Mouse (Mus musculus): Measurements from ENCODE around the gene Nap1l1. TPM values are rescaled to one million over a fixed set of nuclear protein-coding genes. Genes with fewer than 3 reads are reported as not detected.

Nap1l1 gene
- polyA plus RNA-seq, 1 experiment from 2014 or later = 140 TPM

DNA sequence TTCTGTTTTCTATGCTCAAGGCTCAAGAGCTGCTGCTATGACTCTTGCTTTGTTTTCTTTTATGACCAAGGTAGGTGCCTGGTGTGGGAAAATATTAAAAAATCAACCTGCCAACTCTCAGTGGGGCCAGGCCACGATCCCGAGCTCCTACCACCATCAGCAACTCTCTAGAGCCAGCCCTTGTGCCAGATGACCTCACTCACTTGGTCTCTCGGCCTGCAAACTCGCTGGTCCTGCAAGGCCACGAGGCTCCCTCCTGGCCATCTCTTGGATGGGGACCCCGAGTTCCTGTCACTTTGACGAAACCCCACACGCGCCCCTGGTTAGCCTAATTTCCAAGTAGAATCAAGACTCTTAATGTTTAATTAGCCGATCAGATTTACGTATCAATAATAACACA lies 20.6 kb upstream of the Nap1l1 start:
- Histone ChIP-seq H3K27ac (ENCODE audit: low read length) (no peak overlapping the region), H3K9ac (ENCODE audit: low read depth, low read length) (no peak overlapping the region), H3K27me3 (replicated peaks; ENCODE audit: control insufficient read depth, insufficient read depth, low read length) (peaks cover 4% of the 10 kb centered on the region; the same call in 1 of the 2 replicates), H3K4me3 (ENCODE audit: low read length) (no peak overlapping the region), H3K4me2 (ENCODE audit: low read depth, low read length) (no peak overlapping the region), H3K36me3 (ENCODE audit: control insufficient read depth, insufficient read depth, low read length) (no peaks in the 10 kb centered on the region), H3K9me3 (ENCODE audit: control insufficient read depth, low read length) (no peaks in the 10 kb centered on the region), H3K4me1 (ENCODE audit: control insufficient read depth, insufficient read depth, low read length) (no peaks in the 10 kb centered on the region)
- ATAC-seq = no peak
- 87% methylated on average over 11 of the region's 11 CpGs for WGBS

DNA sequence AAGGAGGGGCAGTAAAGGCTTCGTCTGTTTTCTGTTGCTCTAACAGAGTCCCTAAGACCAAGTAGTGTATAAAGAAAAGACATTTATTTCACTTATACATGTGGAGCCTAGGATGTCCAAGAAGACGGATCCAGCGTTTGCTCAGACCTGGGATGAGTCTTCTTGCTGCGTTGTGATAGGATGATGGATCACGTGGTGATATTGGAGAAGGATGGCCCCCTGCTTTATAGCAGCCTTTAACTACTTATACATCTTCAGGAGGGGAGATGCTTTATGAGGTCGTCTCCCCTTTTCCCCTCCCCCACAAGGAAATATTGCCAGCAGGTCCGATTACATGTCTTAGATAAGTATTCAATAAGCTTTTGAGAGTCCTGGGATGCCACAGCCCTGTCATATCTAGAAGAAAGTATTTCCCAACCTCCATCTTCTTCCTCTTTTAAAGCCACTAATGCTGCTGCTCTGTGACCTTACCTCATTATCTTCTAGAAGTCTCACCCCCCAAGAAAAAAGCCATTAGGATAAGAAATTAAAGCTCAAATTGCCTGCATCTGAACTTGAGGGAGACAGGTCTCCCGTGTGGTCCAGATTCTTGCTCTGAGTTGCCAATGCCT lies 18.2 kb upstream of the Nap1l1 start:
- no peak overlapping the region for H3K27ac ChIP-seq (ENCODE audit: low read length)
- 67% methylated on average over 8 of the region's 8 CpGs for WGBS
- H3K4me1 ChIP-seq (ENCODE audit: control insufficient read depth, insufficient read depth, low read length) = no peaks in the 10 kb centered on the region
- no peak overlapping the region for H3K9ac ChIP-seq (ENCODE audit: low read depth, low read length)
- H3K27me3 ChIP-seq (replicated peaks; ENCODE audit: control insufficient read depth, insufficient read depth, low read length) = peaks cover 4% of the 10 kb centered on the region; the same call in 1 of the 2 replicates
- no peak for ATAC-seq
- H3K9me3 ChIP-seq (ENCODE audit: control insufficient read depth, low read length) = no peaks in the 10 kb centered on the region
- no peak overlapping the region for H3K4me2 ChIP-seq (ENCODE audit: low read depth, low read length)
- H3K4me3 ChIP-seq (ENCODE audit: low read length) = no peak overlapping the region
- no peaks in the 10 kb centered on the region for H3K36me3 ChIP-seq (ENCODE audit: control insufficient read depth, insufficient read depth, low read length)

DNA sequence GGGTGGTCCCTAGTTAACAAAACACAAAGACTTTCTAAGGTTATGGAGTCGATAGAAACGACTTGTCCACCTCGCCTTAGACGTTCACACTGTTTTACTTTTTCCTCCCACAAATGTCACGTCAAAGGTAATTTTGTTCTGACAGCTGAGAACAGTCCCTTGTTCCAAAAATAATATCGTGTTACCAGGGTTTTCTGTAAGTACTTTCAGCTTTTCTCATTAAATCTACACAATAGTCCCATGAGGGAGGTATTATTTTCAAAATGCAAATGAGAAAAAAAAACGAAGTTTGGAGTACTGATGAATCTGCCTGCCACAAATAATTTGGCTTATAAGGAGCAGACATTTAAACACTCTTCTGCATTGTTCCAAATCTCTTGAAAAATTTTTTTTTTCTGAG lies 14.9 kb upstream of the Nap1l1 start:
- Histone ChIP-seq H3K4me3 (ENCODE audit: low read length) (no peak overlapping the region), H3K27ac (ENCODE audit: low read length) (no peak overlapping the region), H3K36me3 (ENCODE audit: control insufficient read depth, insufficient read depth, low read length) (no peaks in the 10 kb centered on the region), H3K9me3 (ENCODE audit: control insufficient read depth, low read length) (no peaks in the 10 kb centered on the region), H3K27me3 (replicated peaks; ENCODE audit: control insufficient read depth, insufficient read depth, low read length) (peaks cover 4% of the 10 kb centered on the region; the same call in 1 of the 2 replicates), H3K9ac (ENCODE audit: low read depth, low read length) (no peak overlapping the region), H3K4me1 (ENCODE audit: control insufficient read depth, insufficient read depth, low read length) (no peaks in the 10 kb centered on the region), H3K4me2 (ENCODE audit: low read depth, low read length) (no peak overlapping the region)
- WGBS = 76% methylated on average over 7 of the region's 7 CpGs
- ATAC-seq = no peak

- H3K4me1 ChIP-seq (ENCODE audit: control insufficient read depth, insufficient read depth, low read length) = no peaks in the 10 kb centered on the region
- H3K27me3 ChIP-seq (replicated peaks; ENCODE audit: control insufficient read depth, insufficient read depth, low read length) = peaks cover 4% of the 10 kb centered on the region; the same call in 1 of the 2 replicates
- H3K4me2 ChIP-seq (ENCODE audit: low read depth, low read length) = no peak overlapping the region
- 70% methylated on average over 9 of the region's 9 CpGs for WGBS
- no peak overlapping the region for H3K9ac ChIP-seq (ENCODE audit: low read depth, low read length)
- no peaks in the 10 kb centered on the region for H3K36me3 ChIP-seq (ENCODE audit: control insufficient read depth, insufficient read depth, low read length)
- no peaks in the 10 kb centered on the region for H3K9me3 ChIP-seq (ENCODE audit: control insufficient read depth, low read length)
- no peak for ATAC-seq
- H3K4me3 ChIP-seq (ENCODE audit: low read length) = no peak overlapping the region
- no peak overlapping the region for H3K27ac ChIP-seq (ENCODE audit: low read length)
Measured at GRCm38 (mm10) chr10:111459040-111459439, 14.0 kb upstream of the Nap1l1 start.

DNA sequence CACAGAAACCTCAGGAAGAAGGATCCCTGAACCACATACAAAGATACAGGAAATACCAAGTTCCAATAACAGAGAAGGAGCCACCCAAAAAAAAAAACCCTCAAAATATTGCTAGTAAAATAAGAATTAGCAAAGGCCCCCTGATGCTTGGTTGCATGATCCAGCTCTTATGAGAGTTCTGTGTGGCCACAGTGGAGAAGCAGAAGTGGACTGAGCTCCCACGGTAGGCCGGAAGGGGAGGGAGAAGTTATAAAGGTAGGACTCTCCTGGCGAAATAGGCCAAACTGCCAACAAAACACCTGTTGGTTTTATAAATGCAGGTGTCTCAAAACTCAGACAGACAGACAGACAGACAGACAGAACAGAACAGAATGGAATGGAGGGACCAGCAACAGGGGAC lies 13.1 kb upstream of the Nap1l1 start:
- ATAC-seq = no peak
- Histone ChIP-seq H3K4me1 (ENCODE audit: control insufficient read depth, insufficient read depth, low read length) (no peaks in the 10 kb centered on the region), H3K9ac (ENCODE audit: low read depth, low read length) (no peak overlapping the region), H3K9me3 (ENCODE audit: control insufficient read depth, low read length) (no peaks in the 10 kb centered on the region), H3K4me2 (ENCODE audit: low read depth, low read length) (no peak overlapping the region), H3K36me3 (ENCODE audit: control insufficient read depth, insufficient read depth, low read length) (no peaks in the 10 kb centered on the region), H3K27ac (ENCODE audit: low read length) (no peak overlapping the region), H3K27me3 (replicated peaks; ENCODE audit: control insufficient read depth, insufficient read depth, low read length) (peaks cover 4% of the 10 kb centered on the region; the same call in 1 of the 2 replicates), H3K4me3 (ENCODE audit: low read length) (no peak overlapping the region)
- WGBS = 91% methylated on average over 3 of the region's 3 CpGs

DNA sequence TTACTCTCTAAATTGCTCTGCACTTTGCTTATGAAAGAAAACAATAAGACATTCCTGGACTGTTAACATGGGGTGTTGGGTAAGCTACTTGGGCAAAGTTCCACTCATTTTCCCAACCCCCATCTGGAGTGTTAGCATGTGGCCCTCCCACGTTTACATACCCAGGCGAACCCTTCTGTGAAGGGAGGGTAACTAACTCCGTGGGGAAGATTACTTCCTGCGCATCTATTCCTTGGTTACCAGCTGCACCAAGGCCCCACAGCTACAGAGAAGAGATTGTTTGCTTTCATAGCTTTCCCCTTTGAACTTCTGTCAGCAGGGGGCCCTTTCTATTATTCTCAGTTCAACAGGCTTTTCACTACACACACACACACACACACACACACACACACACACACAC lies 12.6 kb upstream of the Nap1l1 start:
- ATAC-seq = no peak
- WGBS = 25% methylated on average over 4 of the region's 4 CpGs
- peaks cover 4% of the 10 kb centered on the region; the same call in 1 of the 2 replicates for H3K27me3 ChIP-seq (replicated peaks; ENCODE audit: control insufficient read depth, insufficient read depth, low read length)
- no peaks in the 10 kb centered on the region for H3K4me1 ChIP-seq (ENCODE audit: control insufficient read depth, insufficient read depth, low read length)
- no peak overlapping the region for H3K27ac ChIP-seq (ENCODE audit: low read length)
- no peak overlapping the region for H3K4me2 ChIP-seq (ENCODE audit: low read depth, low read length)
- no peaks in the 10 kb centered on the region for H3K36me3 ChIP-seq (ENCODE audit: control insufficient read depth, insufficient read depth, low read length)
- no peak overlapping the region for H3K4me3 ChIP-seq (ENCODE audit: low read length)
- no peak overlapping the region for H3K9ac ChIP-seq (ENCODE audit: low read depth, low read length)
- H3K9me3 ChIP-seq (ENCODE audit: control insufficient read depth, low read length) = no peaks in the 10 kb centered on the region

GRCm38 (mm10) chr10:111464833-111465232 lies 8.2 kb upstream of the Nap1l1 start:
- Histone ChIP-seq H3K4me1 (ENCODE audit: control insufficient read depth, insufficient read depth, low read length) (no peaks in the 10 kb centered on the region), H3K27ac (ENCODE audit: low read length) (no peak overlapping the region), H3K9ac (ENCODE audit: low read depth, low read length) (no peak overlapping the region), H3K9me3 (ENCODE audit: control insufficient read depth, low read length) (no peaks in the 10 kb centered on the region), H3K27me3 (replicated peaks; ENCODE audit: control insufficient read depth, insufficient read depth, low read length) (no peaks in the 10 kb centered on the region), H3K4me3 (ENCODE audit: low read length) (no peak overlapping the region), H3K36me3 (ENCODE audit: control insufficient read depth, insufficient read depth, low read length) (no peaks in the 10 kb centered on the region), H3K4me2 (ENCODE audit: low read depth, low read length) (no peak overlapping the region)
- 72% methylated on average over 1 of the region's 1 CpGs for WGBS
- ATAC-seq = no peak

- Histone ChIP-seq H3K36me3 (ENCODE audit: control insufficient read depth, insufficient read depth, low read length) (no peaks in the 10 kb centered on the region), H3K4me2 (ENCODE audit: low read depth, low read length) (no peak overlapping the region), H3K9me3 (ENCODE audit: control insufficient read depth, low read length) (no peaks in the 10 kb centered on the region), H3K9ac (ENCODE audit: low read depth, low read length) (no peak overlapping the region), H3K4me1 (ENCODE audit: control insufficient read depth, insufficient read depth, low read length) (no peaks in the 10 kb centered on the region), H3K27ac (ENCODE audit: low read length) (no peak overlapping the region), H3K27me3 (replicated peaks; ENCODE audit: control insufficient read depth, insufficient read depth, low read length) (no peaks in the 10 kb centered on the region), H3K4me3 (ENCODE audit: low read length) (no peak overlapping the region)
- no peak for ATAC-seq
- WGBS = 60% methylated on average over 2 of the region's 2 CpGs
Measured at GRCm38 (mm10) chr10:111465409-111465808, 7.6 kb upstream of the Nap1l1 start.

DNA sequence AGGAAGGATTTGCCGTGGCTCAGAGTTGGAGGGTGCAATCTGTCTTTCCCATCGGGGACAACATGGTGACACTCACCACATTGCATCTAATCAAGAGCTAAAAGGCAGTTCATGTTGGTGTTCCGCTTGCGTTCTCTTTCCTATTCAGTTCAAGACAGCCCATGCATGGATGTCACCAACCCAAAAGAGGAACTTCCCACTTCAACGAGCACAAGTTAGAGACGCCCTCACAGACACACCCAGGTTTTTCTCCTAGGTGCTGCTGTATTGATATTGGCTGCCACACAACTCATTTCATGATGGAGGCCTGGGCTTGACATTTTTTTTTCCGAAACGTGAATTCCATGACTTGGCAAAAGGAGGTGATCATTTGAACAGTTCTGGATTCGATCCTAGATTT lies 1.9 kb upstream of the Nap1l1 start:
- no peaks in the 10 kb centered on the region for H3K36me3 ChIP-seq (ENCODE audit: control insufficient read depth, insufficient read depth, low read length)
- no peak overlapping the region for H3K4me3 ChIP-seq (ENCODE audit: low read length)
- no peak overlapping the region for H3K9ac ChIP-seq (ENCODE audit: low read depth, low read length)
- no peak overlapping the region for H3K27ac ChIP-seq (ENCODE audit: low read length)
- no peaks in the 10 kb centered on the region for H3K9me3 ChIP-seq (ENCODE audit: control insufficient read depth, low read length)
- 84% methylated on average over 9 of the region's 9 CpGs for WGBS
- H3K4me2 ChIP-seq (ENCODE audit: low read depth, low read length) = no peak overlapping the region
- H3K27me3 ChIP-seq (replicated peaks; ENCODE audit: control insufficient read depth, insufficient read depth, low read length) = peaks cover 4% of the 10 kb centered on the region; the same call in 1 of the 2 replicates
- peaks cover 11% of the 10 kb centered on the region for H3K4me1 ChIP-seq (ENCODE audit: control insufficient read depth, insufficient read depth, low read length)
- no peak for ATAC-seq

All from intestine, embryonic 16.5 days (tissue).